Mouse (Mus musculus) adrenal gland (tissue): ENCODE measurements at regions not wholly inside any gene's neighbourhood (a gene's known extent, or its start where the extent isn't known, plus 50 kb on each side); places are given as distances from the start of the nearest gene placed in this dataset.
"Not testable (repeated sequence)": the region's sequence is repeated elsewhere in the genome, so short reads cannot be mapped to it uniquely, and the experiment has no call there.

Experiments
- intact Hi-C: fragments of 180-260 bp; cut with DNase I; formaldehyde crosslinking; loops from one replicate; pipeline ENCODE4 v1.15.1; 2025

DNA sequence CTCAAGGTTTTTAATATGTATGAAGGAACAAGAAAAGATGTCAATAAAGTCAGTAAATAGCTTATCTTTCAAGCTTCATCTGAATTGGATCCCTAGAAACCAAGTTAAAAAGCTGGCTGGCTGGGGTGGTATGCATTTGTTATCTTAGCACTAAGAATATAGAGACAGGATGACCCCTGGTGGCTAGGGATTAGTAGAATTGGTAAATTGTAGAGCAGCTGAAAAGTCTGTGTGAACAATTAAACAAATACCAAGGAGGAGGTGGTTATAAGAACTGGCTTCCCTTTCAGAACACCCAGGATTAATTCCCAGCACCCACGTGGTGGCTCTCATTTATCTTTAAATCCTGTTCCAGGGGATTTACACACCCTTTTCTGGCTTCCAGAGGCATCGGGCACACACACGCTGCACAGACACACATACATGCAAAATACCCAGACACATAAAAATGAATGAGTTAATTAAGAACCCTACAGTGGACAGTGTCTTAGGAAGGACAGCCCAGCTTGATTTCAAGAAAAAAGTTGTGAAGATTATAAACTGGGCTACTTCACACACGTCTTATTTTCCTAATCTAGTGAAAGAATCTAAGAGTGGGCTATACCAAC, 170.5 kb downstream of the Pdzph1 start:
- intact Hi-C loops, result loop anchor here (2.0 kb wide), 1 partner anchor 232 kb away; no protein-coding TSS in a partner anchor

DNA sequence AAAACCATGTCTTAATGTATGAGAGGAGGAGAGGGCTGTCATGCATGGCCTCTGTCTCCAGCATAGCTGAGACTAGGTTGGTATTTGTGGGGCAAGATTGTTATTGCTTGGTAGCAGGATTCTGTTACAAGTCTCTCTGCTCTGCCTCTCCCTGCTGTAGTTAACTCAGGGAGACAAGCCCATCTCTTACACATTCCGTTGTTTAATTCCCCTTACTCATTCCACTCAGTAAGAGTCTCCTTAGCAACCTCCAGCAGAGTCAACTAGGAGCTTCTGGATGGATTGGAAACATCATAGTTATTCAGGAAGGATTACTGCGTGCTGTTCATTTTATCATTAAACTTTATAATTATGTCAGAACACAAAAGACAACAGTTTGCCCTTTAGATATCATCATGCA, 171.8 kb downstream of the Pdzph1 start:
- intact Hi-C loops, result loop anchor here (5.0 kb wide), 1 partner anchor 93 kb away; no protein-coding TSS in a partner anchor

DNA sequence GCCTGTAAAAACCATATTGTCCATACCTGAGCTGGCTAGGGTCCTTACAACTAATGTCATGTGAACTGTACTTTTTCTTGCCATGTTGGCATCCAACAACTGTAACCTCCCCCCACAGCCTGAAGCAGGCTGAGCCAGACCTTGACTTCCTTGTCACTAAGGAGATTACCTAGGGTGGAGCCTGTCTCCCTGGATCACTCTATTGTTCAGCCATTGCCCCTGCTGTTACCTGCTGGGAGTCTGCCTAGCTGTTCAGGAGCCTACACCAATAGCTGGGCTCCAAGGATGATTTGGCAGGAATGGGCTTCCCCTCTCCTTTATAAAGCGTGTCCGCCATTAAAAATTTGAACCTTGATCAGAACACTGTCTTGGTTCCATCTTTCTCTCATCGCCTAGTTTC, 215.7 kb downstream of the Pdzph1 start:
- intact Hi-C loops, result not testable (repeated sequence)

DNA sequence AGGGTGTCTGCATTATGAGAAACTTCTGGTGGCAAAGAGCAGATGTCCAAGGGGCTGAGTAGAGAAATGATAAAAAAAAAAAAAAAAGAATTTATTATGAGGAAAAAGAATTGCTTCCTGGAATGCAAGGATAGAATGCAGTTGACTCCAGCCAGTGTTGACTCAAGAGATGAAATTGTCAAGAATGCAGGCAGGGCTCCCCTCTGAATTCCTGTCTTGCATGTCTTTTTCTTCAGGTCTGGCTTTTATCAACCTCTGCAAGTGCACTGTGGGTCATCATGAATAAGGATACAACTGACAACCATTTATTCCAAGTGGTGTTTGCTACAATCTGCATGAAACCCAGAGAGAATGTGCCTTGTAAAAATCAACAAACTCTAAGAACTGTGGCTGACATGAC, 217.6 kb downstream of the Pdzph1 start:
- intact Hi-C loops, result no loop called here

DNA sequence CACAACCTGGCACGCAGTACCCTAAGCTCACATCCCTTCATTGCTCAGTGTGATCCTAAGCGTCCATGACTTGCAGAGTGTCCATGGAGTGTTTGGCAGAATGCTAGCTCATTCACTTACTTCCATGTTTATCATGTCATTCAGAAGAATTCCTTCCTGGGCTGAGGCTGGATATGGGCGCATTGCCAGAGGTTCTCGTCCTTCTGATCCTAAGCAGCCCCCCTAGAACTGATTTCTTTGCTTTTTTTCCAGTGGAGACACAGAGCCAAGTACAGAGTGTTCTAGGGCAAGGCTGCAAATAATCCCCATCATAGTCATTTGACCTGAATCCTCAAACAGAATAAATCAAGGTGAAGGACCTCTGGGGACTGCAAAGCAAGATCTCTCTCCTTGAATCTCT, 226.0 kb downstream of the Pdzph1 start:
- intact Hi-C loops, result no loop called here

DNA sequence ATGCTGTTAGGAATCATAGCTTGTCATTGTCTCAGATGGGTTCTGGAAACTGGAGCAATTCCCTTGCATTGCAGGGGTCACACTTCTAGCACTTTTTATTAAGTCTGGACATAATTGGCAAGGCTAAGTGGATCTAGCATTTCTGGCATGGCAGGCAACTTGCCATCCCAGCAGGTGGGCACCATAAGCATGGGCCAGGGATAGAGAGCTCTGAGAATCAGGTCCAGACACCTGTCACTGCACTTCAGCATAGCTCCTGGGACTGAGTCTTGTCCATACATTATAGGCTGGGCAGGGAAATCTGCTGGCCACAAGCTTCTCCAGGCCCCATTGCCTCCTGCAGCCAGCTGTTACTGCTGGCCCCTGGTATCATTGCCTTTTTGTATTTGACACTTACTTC, 242.2 kb downstream of the Pdzph1 start:
- intact Hi-C loops, result no loop called here

DNA sequence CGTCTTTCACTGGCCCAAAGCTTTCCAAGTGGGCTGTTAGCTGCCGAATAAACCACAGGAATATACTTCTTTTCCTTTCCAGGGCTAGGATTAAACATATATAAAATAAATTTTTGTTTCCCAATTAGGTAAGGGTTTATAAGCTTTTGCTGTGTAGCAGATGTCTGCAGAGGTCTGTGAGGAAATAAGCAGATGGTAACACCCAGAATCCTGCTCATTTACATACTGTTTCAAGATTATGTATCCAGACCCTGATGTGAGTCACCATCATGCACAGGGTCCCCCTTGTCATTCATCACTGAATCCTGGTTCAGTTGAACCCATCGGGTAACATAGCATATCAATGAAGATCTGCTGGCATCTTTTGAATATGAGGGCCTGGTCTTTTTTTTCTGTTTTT, 242.9 kb downstream of the Pdzph1 start:
- intact Hi-C loops, result no loop called here

DNA sequence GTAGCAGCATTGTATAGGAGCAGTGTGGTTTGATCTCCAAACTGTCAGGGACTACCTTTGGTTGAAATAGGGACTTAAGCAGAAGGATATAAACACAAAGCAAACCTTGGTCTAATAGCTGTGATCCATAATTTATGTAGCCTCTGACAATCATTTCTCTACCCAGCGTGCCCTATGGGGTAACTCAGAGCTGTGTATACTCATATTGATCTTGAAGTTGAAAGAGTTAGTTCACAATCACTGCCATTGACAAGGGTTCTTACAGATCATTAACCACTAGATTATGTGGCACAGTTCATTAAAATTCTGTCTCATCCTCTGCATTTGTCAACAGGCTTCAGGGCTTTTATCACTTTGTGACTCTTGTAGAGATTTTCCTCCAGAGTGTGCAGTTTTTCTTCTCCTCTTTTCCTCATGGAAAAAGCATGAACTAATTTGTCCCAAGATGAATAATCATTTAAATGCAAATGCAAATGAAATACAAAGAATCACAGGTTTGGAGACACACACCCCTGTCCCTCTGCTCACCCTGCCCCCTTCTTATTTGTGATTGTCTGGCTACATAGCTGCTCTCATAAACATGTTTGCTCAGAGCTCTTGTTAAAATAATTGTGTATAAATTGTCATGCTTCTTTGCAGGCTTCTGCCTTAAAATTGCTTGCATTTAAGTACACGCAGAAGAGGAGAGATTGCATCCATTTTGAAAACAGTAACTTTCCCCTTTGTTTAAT, 280.3 kb downstream of the Pdzph1 start:
- intact Hi-C loops, result no loop called here

DNA sequence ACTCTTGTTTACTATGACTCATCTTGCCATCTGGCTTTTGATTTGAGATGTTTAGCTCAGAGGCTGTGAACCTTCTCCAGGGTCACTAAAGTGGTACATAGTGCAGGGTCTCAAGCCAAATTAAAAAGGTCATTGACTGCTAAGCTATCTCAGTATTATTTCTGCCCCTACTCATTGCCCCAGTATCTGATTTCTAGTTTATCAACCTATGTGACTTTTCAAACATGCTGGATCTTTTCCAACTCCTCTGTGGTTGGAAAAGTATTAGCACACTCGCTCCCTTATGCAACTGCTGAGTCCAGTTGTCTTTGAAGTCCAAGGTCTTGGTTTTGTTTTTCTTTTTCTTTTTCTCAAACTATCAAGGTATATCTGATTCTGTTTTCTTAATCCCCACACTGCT, 301.0 kb downstream of the Pdzph1 start:
- intact Hi-C loops, result no loop called here

DNA sequence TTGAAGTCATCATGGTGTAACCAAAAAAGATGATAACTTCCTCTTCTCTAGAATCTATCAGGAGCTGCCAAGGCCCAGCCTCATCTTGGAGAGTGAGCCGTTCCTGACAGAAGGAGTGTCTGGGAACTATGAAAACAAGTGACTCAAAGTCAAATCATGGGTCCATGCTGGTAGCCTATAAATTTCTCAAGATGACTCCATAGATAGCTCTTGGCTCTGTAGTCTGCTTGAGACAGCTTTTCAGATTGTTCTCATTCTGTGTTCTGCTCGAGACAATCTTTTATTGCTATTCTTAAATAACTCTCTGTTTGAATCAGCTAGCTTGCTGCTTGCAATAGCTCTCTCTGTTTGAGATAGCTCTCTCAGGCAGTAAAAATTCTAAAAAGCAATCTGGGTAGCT, 318.9 kb downstream of the Pdzph1 start:
- intact Hi-C loops, result no loop called here

DNA sequence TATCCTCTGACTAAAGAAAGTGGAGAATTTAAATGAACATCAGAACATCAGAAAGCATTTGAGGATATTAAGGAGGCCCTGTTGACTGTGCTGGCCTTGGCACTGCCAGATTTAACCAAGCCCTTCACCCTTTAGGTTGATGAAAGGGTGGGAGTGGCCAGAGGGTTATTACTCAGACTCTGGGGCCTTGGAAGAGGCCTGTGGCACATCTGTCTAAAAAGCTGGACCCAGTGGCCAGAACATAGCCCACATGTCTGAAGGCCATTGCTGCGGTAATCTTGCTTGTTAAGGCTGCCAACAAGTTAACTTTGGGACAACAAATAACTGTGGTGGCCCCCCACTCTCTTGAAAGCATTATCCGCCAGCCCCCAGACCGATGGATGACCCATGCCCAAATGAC, 323.1 kb downstream of the Pdzph1 start:
- intact Hi-C loops, result no loop called here

DNA sequence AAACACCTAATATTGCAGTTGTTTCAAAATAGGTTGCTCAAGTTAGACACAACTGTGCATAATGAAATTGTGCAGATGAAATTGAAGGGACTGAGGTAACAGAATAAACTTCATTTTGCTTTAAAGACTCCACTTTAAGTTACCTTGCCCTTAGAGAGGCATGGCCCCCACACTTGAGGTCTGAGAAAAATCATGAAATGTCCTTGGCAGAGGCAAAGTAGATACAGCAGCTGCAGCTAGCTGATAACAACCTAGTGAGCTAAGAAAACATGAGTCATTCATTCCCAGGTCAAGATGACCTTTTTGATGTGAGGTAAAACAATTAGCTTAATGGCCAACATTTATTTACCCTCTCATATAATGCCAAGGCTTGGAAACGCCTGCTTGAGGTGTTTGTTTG, 347.4 kb downstream of the Pdzph1 start:
- intact Hi-C loops, result no loop called here

DNA sequence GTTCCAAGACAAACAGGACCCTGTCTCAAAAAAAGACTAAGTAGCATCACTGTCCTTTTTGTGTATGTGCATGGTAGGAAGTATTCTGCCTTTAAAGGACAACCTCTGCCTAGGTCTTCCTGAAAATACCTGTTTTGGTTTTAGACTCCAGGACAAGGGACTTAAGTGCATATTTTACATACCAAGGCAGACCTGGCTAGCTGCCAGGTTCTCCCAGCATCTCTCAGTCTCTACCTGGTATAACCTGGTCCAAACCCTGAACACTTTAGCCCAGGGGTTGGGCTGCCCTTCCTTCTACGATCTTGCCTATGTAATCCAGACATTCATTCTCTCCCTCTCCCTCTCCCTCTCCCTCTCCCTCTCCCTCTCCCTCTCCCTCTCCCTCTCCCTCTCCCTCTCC, 348.9 kb downstream of the Pdzph1 start:
- intact Hi-C loops, result no loop called here

DNA sequence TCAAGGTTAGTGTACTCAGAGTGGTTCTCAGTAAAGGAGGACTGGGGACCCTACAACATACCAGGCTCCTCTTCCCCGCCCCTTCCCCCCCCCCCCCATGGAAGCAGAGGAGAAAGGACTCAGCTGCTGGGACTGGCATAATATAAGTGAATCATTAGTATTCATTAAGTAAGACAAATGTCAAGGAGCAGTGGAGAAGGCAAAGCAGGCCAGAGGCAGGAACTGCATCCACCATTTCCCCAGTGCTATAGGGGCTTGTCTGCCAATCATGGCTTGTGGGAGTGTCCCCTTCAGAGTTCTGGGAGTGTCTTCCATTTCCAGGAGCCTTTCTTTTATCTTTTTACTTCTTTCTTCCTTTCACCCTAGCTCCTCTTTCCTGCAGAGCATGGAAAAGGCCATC, 392.3 kb downstream of the Pdzph1 start:
- intact Hi-C loops, result loop anchor here (10.0 kb wide), 1 partner anchor 86 kb away; no protein-coding TSS in a partner anchor

DNA sequence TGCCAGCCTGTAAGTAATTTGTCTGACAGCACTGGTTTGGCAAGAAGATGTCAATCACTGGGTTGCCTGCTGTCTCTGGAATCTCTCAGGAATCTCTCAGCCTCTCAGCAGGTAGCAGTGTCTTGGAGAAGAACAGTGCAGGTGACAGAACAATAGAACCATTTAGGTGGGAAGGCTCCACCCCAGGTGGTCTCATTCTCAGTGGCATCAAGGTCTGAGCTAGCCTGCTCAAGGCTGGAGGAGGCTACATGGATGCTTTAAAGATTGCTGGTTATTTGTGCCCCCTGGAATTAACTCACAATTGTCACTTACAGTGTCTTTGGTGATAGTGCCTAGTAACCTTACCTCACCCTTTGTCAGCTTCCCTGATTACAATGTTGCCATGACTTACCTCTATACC, 394.5 kb downstream of the Pdzph1 start:
- intact Hi-C loops, result loop anchor here (10.0 kb wide), 1 partner anchor 88 kb away; no protein-coding TSS in a partner anchor

DNA sequence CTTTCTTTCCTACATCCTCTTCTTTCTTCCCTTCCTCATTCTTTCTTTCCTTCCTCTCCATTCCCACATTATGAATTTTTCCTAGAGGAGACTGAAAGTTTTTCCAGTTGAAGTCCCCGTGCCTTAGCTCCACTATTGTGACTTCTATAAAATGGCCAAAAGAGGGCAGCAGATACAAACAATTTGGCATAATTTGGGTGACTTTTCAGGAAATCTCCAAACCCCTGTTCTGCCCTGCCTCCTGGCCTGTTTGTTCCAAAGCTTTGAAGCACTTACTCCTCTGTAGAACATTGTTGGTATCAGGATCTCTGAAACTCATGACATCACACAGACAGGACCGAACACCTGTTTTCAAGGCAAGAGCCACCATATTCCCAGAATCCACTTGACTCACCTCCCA, 403.2 kb downstream of the Pdzph1 start:
- intact Hi-C loops, result loop anchor here (2.0 to 5.0 kb wide), 3 partner anchors 233 to 424 kb away; partner anchors contain the start of gene Nudt12

DNA sequence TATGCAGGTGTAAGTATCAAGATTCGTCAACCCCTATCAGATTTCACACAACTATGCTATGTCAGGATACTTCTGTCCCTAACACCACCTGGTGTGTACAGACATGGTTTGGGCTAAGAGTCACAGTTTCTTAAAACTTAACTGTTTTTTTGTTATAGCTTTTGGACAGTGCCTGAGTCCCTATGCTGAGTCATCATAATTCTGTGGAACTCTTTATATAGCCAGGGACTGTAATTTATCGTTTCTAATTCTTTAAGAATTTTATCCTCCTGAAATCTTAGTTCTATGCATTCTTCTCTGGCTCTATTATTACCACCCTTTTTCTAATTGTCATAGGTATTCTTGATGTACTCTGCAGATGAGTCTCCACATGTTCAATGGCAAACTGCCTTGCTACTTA, 418.3 kb downstream of the Pdzph1 start:
- intact Hi-C loops, result no loop called here
